Mouse (Mus musculus) spleen, postnatal 14 days (tissue): ENCODE measurements around the gene Irf6.
A peak's percentile ranks its signal among the peaks of the same experiment; 100 is the strongest.

ENCODE experiments used
- DNase-seq, 2 experiments: peaks; one replicate each; pipeline ENCODE4 v3.0.0; 2021 to 2022; ENCODE audit warnings: low spot score in 2 of 2

The Irf6 gene

DNA sequence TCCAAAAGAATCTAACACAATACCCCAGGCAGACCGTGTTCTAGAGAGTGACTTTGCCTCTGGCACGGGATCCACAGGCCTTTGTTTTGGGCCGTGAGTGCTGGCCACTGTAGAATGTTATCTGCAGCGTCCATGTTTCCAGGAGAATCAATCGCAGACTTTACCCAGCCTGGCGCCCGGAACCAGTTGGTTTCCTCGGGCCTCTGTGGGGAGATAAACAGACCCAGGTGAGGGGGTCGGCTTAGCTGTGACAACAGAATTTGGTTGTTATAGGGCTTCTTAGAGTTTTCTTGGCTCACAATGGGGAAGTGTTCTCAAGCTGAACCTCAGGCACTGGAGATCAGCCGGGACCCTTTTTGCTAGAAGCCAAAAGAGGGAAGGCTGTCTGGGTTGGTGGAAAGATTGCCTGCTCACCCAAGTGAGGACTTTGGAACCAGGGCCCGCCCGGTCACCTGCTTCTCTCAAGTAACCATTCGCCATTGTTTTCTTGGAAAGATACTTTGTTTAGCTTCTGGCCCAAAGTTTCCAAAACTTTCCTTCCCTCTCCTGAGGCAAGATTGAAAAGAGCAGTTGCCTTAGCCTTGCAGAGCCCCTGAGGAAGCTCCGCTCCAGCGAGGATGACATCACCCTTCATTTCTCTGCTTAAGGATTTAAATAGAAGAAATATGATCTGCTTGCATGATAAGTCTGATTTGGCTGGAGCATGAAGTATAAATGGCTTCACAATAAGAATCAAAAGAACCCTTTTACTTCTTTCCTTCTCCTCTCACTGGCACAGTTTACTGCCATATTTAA lies 3.6 kb downstream of the Irf6 start:
- DNase-seq, result no peak

GRCm38 (mm10) chr1:193157111-193157492 lies 4.2 kb downstream of the Irf6 start:
- no peak for DNase-seq

DNA sequence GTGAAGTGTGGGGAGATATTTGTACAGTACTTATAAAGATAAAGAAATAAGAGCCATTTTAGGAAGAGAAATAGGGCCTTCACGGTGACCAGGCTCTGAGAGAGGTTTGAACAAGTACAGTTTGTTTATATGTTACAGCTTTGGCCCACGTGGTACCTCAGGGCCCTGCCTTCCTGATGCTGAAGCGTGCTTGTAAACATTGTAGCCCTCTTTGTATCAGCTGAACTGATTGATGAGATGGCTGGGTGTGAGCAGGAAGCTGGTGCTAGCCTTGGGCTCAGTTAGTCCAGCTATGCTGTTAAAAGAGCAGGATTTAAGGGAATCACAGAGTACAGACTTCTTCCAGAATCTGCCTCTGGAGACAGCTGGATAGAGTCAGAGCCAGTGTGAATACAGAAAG lies 6.3 kb downstream of the Irf6 start:
- DNase-seq, result no peak

GRCm38 (mm10) chr1:193159613-193160012 lies 6.7 kb downstream of the Irf6 start:
- DNase-seq, result no peak

- peak; percentile 40 for DNase-seq
These were observed 7.6 kb downstream of the Irf6 start for GRCm38 (mm10) chr1:193160317-193161032.

DNA sequence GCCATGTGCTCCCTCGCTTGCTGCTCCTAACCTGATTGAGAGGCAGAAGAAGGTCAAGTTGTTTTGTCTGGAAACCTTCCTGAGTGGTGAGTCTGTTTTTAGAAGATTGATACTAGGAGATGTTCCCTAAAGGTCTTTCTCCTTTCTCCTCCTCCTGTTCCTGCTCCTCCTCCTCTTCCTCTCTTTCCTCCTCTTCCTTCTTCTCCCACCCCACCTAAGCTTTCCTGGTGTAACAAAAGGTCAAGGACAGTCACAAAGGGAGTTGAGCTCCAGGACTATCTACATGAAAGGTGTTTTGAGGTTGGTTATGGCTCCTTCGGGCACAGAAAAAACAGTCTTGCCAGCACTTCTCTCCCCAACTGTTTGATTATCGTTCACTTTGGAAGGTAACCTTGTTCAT lies 14.8 kb downstream of the Irf6 start, which contains the start of gene A130010J15Rik:
A130010J15Rik (plus strand) TSS at position 301 of the 400 bp plus-strand sequence.
- DNase-seq, result no peak

GRCm38 (mm10) chr1:193169228-193169627 lies 16.3 kb downstream of the Irf6 start:
- no peak for DNase-seq

GRCm38 (mm10) chr1:193169856-193170255 lies 16.9 kb downstream of the Irf6 start:
- DNase-seq, result no peak

- DNase-seq, result peak; percentile 87 to 90
These were observed 20.3 kb downstream of the Irf6 start for GRCm38 (mm10) chr1:193172991-193173809.

- no peak for DNase-seq
These were observed 20.9 kb downstream of the Irf6 start for GRCm38 (mm10) chr1:193173810-193174129.

GRCm38 (mm10) chr1:193174143-193174733 lies 21.3 kb downstream of the Irf6 start:
- no peak for DNase-seq

- DNase-seq, result no peak
These were observed 28.2 kb downstream of the Irf6 start for GRCm38 (mm10) chr1:193181104-193181503.

DNA sequence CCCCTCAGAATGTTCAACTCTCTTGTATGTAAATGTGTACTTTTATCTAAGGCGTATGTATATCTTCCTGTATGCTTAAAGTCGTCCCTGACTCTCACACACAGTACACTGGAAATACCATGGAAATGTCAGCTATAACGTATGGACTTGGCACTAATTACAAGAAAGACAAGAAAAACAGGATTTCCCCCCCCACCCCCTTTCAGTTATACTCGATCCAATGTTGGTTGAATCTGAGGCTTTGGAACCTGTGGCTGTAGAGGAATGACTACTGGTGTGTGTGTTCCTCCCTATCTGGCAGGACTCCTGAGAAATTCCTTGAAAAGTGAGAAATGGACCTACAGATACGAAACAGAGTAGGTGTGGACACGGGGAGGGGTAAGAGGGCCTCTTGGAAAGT lies 35.3 kb downstream of the Irf6 start:
- DNase-seq, result no peak

DNA sequence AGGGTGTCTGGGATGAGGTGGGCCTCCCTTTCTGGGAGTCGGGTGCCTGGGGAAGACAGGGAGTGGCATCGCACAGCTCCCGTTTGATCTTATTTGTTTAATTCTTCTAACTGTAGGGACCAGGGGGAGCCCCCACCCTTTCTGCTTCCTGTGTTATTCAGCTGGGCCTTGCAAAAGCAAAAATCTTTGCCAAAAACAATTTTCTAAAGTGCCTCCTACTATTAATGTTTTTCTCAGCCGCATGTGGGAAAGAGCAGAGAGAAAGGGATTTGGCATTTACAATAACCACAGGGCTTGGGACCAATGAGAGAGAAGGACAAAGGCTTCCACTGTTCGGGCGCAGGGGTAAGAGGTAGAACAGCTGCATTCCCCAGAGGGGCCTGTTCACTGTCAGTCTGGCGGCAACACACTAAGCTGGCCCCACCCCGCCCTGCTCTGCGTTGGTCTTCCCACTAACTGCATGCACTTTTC lies 36.3 kb downstream of the Irf6 start:
- peak in 1 of 2 experiments; percentile 42 for DNase-seq

GRCm38 (mm10) chr1:193189771-193190170 lies 36.9 kb downstream of the Irf6 start:
- no peak for DNase-seq

DNA sequence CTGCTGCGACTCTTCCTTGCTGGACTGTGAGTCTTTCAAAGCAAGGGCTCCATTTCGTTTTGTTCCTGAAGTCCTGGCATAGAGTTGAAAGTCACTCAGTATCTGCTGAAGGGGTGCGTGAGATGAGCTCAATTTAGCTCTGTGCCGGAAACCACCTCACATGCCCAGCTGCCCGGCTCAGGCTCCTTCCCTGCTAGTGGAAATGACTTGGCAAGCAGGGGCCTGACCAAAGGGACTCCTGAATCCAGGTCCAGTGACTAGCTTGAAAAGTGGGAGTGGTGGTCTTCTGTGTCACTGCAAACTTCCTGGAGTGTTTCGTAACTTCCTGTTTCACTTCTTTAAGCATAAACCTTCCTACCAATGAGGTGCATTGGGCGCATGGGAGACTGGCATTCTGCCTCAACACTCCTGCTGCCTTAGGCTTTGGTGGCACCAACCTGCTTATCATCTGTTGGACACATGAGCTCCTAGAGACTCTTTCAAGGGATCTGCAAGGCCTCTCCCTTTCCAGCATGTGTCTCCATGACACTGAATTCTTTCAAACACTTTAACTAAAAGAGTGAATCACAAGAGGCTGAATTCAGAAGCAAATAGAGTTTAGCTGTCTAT lies 38.9 kb downstream of the Irf6 start:
- DNase-seq, result no peak

DNA sequence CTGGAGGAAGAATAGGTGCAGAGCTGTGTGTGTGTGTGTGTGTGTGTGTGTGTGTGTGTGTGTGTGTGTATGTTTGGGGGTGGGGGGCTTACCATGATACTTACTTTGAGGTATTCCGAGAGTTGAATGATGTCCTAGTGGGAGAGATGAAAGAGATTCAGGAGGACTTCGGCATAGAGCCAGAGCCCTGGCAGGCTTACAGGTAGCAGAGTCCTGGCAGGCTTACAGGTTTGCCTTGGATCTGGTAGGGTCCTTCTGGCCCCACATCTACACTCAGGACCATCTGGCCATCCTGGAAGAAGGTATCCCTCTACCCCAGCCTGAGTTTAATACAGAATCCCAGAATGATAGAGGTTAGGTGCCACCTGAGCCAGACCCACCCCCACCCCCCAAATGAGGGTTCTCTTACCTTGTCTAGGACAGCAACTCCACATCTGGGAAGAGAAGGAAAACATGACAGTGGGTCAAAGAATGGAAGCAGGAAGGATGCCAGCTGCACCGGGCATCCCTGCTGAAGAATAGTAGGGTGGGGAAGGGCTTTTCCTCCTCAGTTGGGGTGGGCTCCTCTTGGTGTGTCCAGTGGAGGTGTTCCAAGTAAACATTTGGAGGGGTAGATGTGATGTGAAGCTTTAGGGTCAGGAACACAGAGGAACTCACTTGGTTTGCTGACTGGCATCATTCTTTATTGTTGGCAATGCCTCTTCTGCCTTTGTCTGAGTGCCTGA lies 41.7 kb downstream of the Irf6 start:
- DNase-seq, result no peak

DNA sequence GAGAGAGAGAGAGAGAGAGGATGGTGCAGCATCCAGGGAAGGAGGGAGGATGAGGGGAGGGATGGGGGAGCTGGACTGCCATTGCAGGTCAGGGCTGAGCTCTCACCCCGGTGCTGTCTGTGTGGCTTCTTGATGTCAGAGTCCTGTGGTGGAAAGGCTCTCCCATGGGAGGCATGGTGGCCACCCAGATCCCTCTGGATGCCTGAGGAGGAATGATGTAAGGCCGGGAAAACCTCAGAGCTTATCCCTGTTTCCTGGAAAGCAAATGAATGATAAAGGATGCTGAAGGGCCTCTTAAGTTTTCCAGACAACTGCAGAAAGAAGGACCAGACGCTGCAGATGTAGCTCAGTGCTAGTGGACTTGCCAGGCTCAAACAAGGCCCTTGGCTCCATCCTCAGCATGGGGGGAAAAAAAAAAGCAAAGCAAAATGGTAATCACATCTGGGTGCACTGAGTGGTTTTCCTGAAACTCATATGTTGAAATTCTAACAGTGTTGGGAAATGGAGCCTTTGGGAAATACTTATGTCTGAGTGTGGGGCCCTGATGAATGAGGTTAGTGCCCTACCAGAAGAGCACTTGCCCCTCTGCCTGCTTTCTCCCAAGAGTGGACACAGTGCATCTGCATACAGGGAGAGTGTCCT lies 42.4 kb downstream of the Irf6 start:
- DNase-seq, result no peak

- no peak for DNase-seq
These were observed 44.7 kb downstream of the Irf6 start for GRCm38 (mm10) chr1:193197494-193198205.

DNA sequence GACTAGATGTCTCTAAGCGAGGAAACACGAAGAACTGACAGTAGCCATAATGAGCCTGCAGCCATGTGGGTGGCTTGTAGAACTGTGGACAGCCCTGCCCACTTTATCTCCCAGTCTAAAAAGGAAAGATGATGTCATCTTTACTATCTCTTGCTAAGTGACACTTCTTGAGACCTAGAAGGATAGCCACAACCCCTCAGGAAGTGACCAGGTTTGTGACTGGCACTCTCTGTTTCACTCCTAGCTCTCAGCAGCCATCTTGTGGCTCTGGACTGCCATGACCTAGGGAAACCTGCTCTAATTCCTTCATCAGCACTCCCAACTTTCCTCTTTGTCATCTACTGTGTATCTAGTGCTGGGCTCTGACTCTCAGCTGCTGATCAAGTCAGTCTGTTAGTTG lies 45.4 kb downstream of the Irf6 start:
- DNase-seq, result no peak
